Mouse (Mus musculus) myocyte (in vitro differentiated cells): Measurements from ENCODE around the gene Sugp2. TPM values are rescaled to one million over a fixed set of nuclear protein-coding genes. Genes with fewer than 3 reads are reported as not detected.

Experiments used
- H3K27me3 ChIP-seq: one replicate; pipeline ENCODE4 v1.6.1; 2011; ENCODE audit not compliant: control insufficient read depth, insufficient read depth, insufficient read length
- H3K36me3 ChIP-seq: one replicate; pipeline ENCODE4 v1.6.1; 2011; ENCODE audit not compliant: control insufficient read depth, insufficient read depth
- H3K4me2 ChIP-seq: one replicate; pipeline ENCODE4 v1.6.1; 2011; ENCODE audit warnings: low read depth, control low read depth
- H3K4me3 ChIP-seq: one replicate; pipeline ENCODE4 v1.5.1; 2011; ENCODE audit warnings: mild to moderate bottlenecking, control low read depth, moderate library complexity
- H3K79me2 ChIP-seq: one replicate; pipeline ENCODE4 v1.6.1; 2011; ENCODE audit not compliant: control insufficient read depth, insufficient read depth
- H3ac ChIP-seq: one replicate; pipeline ENCODE4 v1.6.1; 2011; ENCODE audit not compliant: control insufficient read depth, insufficient read length
- CEBPB ChIP-seq: IDR thresholded peaks from 2 replicates; pipeline ENCODE4 v1.6.1; 2011; ENCODE audit warnings: mild to moderate bottlenecking, moderate library complexity; ENCODE audit not compliant: poor library complexity, insufficient read depth, severe bottlenecking
- E2F4 ChIP-seq: IDR thresholded peaks from one replicate; pipeline ENCODE4 v1.6.1; 2011; ENCODE audit warnings: mild to moderate bottlenecking, control low read depth, moderate library complexity; ENCODE audit not compliant: insufficient read depth
- MAX ChIP-seq: IDR thresholded peaks from one replicate; pipeline ENCODE4 v1.6.1; 2011; ENCODE audit warnings: low read depth, mild to moderate bottlenecking, control low read depth
- MYOD1 ChIP-seq, 3 experiments: IDR thresholded peaks; one replicate each; pipeline ENCODE4 v1.6.1; 2011; ENCODE audit warnings: control low read depth in 2 of 3, low read depth in 2 of 3, mild to moderate bottlenecking in 2 of 3, moderate library complexity in 1 of 3; ENCODE audit not compliant: insufficient read length in 2 of 3, control insufficient read depth in 1 of 3
- MYOG ChIP-seq, 3 experiments: IDR thresholded peaks; one replicate each; pipeline ENCODE4 v1.6.1; 2011; ENCODE audit warnings: control low read depth in 2 of 3, low read depth in 2 of 3, mild to moderate bottlenecking in 2 of 3; ENCODE audit not compliant: insufficient read length in 2 of 3, control insufficient read depth in 1 of 3, insufficient read depth in 1 of 3
- POLR2A ChIP-seq: IDR thresholded peaks from one replicate; pipeline ENCODE4 v1.6.1; 2011; ENCODE audit warnings: low read depth, mild to moderate bottlenecking, control low read depth, moderate library complexity; ENCODE audit not compliant: insufficient read length
- POLR2AphosphoS2 ChIP-seq: IDR thresholded peaks from one replicate; pipeline ENCODE4 v1.6.1; 2011; ENCODE audit warnings: low read depth, control low read depth; ENCODE audit not compliant: insufficient read length
- REST ChIP-seq: IDR thresholded peaks from one replicate; pipeline ENCODE4 v1.6.1; 2011; ENCODE audit warnings: mild to moderate bottlenecking, control low read depth, moderate library complexity; ENCODE audit not compliant: insufficient read depth, insufficient read length
- SRF ChIP-seq: IDR thresholded peaks from one replicate; pipeline ENCODE4 v1.6.1; 2011; ENCODE audit warnings: low read depth; ENCODE audit not compliant: control insufficient read depth, insufficient read length
- TCF12 ChIP-seq: IDR thresholded peaks from one replicate; pipeline ENCODE4 v1.6.1; 2011; ENCODE audit warnings: mild to moderate bottlenecking, control low read depth; ENCODE audit not compliant: poor library complexity, insufficient read depth, severe bottlenecking
- TCF3 ChIP-seq: IDR thresholded peaks from one replicate; pipeline ENCODE4 v1.6.1; 2011; ENCODE audit warnings: low read depth, control low read depth; ENCODE audit not compliant: insufficient read length
- USF1 ChIP-seq: IDR thresholded peaks from one replicate; pipeline ENCODE4 v1.6.1; 2011; ENCODE audit warnings: low read depth, mild to moderate bottlenecking, control low read depth, moderate library complexity
- polyA plus RNA-seq: library from polyadenylated mRNA; unstranded; fragments of >200 nt; fragmentation: generic; extraction: Trizol; gene quantifications from one replicate; pipeline ENCODE4 v1.2.1, GENCODE M21; 2012; ENCODE audit warnings: missing spikeins

Gene Sugp2
- polyA plus RNA-seq, 1 experiment = 15.4 TPM

GRCm38 (mm10) chr8:70315624-70316510 is 81.8 kb downstream of the Sugp2 start, which contains the start of gene Cers1:
Cers1 (plus strand) TSS chr8:70315775.
- H3K79me2 ChIP-seq = no peaks in the 10 kb centered on the region
- no peaks in the 10 kb centered on the region for H3K27me3 ChIP-seq
- no peak within 1 kb of the TSS for H3ac ChIP-seq
- H3K4me2 ChIP-seq = peak within 1 kb of the TSS; percentile 61
- no peak for TF ChIP-seq TCF12
- peak; percentile 13 for TF ChIP-seq POLR2A
- TF ChIP-seq E2F4 = no peak
- no peak for TF ChIP-seq TCF3
- TF ChIP-seq REST = no peak
- TF ChIP-seq MAX = no peak
- TF ChIP-seq POLR2AphosphoS2 = peak; percentile 62
- peak in 1 of 3 experiments; percentile 64 for TF ChIP-seq MYOD1 (IDR thresholded peaks at IDR 0.05; ENCODE audit: control insufficient read depth in 1 of 3, insufficient read length in 2 of 3, low read depth in 2 of 3)
- TF ChIP-seq CEBPB = no peak
- TF ChIP-seq MYOG (IDR thresholded peaks at IDR 0.05; ENCODE audit: control insufficient read depth in 1 of 3, insufficient read depth in 1 of 3, insufficient read length in 2 of 3, low read depth in 2 of 3) = peak in 1 of 3 experiments; percentile 51
- no peak for TF ChIP-seq USF1
- no peak for TF ChIP-seq SRF
- H3K4me3 ChIP-seq = peak within 1 kb of the TSS; percentile 9
- peaks cover 5% of the 10 kb centered on the region for H3K36me3 ChIP-seq

- TF ChIP-seq CEBPB (no peak), MYOD1 (IDR thresholded peaks at IDR 0.05; ENCODE audit: control insufficient read depth in 1 of 3, insufficient read length in 2 of 3, low read depth in 2 of 3) (peak in 1 of 3 experiments; percentile 9), USF1 (no peak)
- Histone ChIP-seq H3K4me3 (peak overlapping the region; percentile 9), H3K27me3 (no peaks in the 10 kb centered on the region), H3ac (no peak overlapping the region), H3K4me2 (peak overlapping the region; percentile 61), H3K79me2 (no peaks in the 10 kb centered on the region), H3K36me3 (peaks cover 3% of the 10 kb centered on the region)
Measured at GRCm38 (mm10) chr8:70316511-70317504, 82.8 kb downstream of the Sugp2 start.

- no peaks in the 10 kb centered on the region for H3K36me3 ChIP-seq
- H3K4me3 ChIP-seq = no peak overlapping the region
- TF ChIP-seq POLR2AphosphoS2 = no peak
- TF ChIP-seq TCF12 = peak; percentile 41
- no peak for TF ChIP-seq USF1
- TF ChIP-seq MYOD1 (IDR thresholded peaks at IDR 0.05; ENCODE audit: control insufficient read depth in 1 of 3, insufficient read length in 2 of 3, low read depth in 2 of 3) = peak; percentile 32 to 84 (median 47)
- TF ChIP-seq MYOG (IDR thresholded peaks at IDR 0.05; ENCODE audit: control insufficient read depth in 1 of 3, insufficient read depth in 1 of 3, insufficient read length in 2 of 3, low read depth in 2 of 3) = peak in 2 of 3 experiments; percentile 90 to 92
- no peaks in the 10 kb centered on the region for H3K79me2 ChIP-seq
- H3ac ChIP-seq = no peak overlapping the region
- no peaks in the 10 kb centered on the region for H3K27me3 ChIP-seq
- H3K4me2 ChIP-seq = peak overlapping the region; percentile 61
Measured at GRCm38 (mm10) chr8:70317872-70318271, 83.8 kb downstream of the Sugp2 start.

GRCm38 (mm10) chr8:70323716-70324115 is 89.7 kb downstream of the Sugp2 start:
- Histone ChIP-seq H3K27me3 (no peaks in the 10 kb centered on the region), H3K36me3 (no peaks in the 10 kb centered on the region), H3K4me3 (no peak overlapping the region), H3K79me2 (no peaks in the 10 kb centered on the region), H3K4me2 (no peak overlapping the region), H3ac (no peak overlapping the region)
- TF ChIP-seq POLR2AphosphoS2 (no peak), TCF12 (no peak), CEBPB (no peak), REST (no peak), MYOD1 (IDR thresholded peaks at IDR 0.05; ENCODE audit: control insufficient read depth in 1 of 3, insufficient read length in 2 of 3, low read depth in 2 of 3) (no peak), MYOG (IDR thresholded peaks at IDR 0.05; ENCODE audit: control insufficient read depth in 1 of 3, insufficient read depth in 1 of 3, insufficient read length in 2 of 3, low read depth in 2 of 3) (no peak), SRF (no peak), POLR2A (no peak), USF1 (no peak), E2F4 (no peak), MAX (no peak), TCF3 (no peak)
